Mouse (Mus musculus) embryonic facial prominence, embryonic 11.5 days (tissue): ENCODE measurements around the gene Gm21366. TPM values are rescaled to one million over a fixed set of nuclear protein-coding genes. Genes with fewer than 3 reads are reported as not detected.
"Not testable (repeated sequence)": the region's sequence is repeated elsewhere in the genome, so short reads cannot be mapped to it uniquely, and the experiment has no call there.

Experiments used
- ATAC-seq: fragments of 200-750 bp; cut with Nextera tagmentation; replicated peaks from 2 replicates; pipeline ENCODE4 v1.8.0; 2017; ENCODE audit warnings: low read depth; ENCODE audit not compliant: insufficient number of reproducible peaks, low FRiP score, low TSS enrichment
- DNase-seq: peaks from one replicate; pipeline ENCODE4 v3.0.0-alpha.2; 2015; ENCODE audit warnings: low spot score
- H3K27ac ChIP-seq: fragments of 300-500 bp; sonication (generic); replicated peaks from 2 replicates; pipeline ENCODE4 v1.5.1; 2014; ENCODE audit warnings: mild to moderate bottlenecking, low read depth, low read length, control low read depth
- H3K27me3 ChIP-seq: fragments of 300-500 bp; sonication (generic); 2 replicates; pipeline ENCODE4 v1.6.1; 2014; ENCODE audit warnings: mild to moderate bottlenecking, low read length, moderate library complexity, mixed read lengths; ENCODE audit not compliant: control insufficient read depth, insufficient read depth
- H3K36me3 ChIP-seq: fragments of 300-500 bp; sonication (generic); replicated peaks from 2 replicates; pipeline ENCODE4 v1.6.1; 2014; ENCODE audit warnings: low read depth, mild to moderate bottlenecking, low read length, moderate library complexity, mixed read lengths; ENCODE audit not compliant: control insufficient read depth, insufficient read depth
- H3K4me1 ChIP-seq: fragments of 300-500 bp; sonication (generic); 2 replicates; pipeline ENCODE4 v1.6.1; 2014; ENCODE audit warnings: low read length, mixed read lengths; ENCODE audit not compliant: control insufficient read depth, insufficient read depth
- H3K4me2 ChIP-seq: fragments of 300-500 bp; sonication (generic); 2 replicates; pipeline ENCODE4 v1.6.1; 2014; ENCODE audit warnings: low read depth, mild to moderate bottlenecking, control low read depth, low read length, moderate library complexity
- H3K4me3 ChIP-seq: fragments of 300-500 bp; sonication (generic); 2 replicates; pipeline ENCODE4 v1.5.1; 2014; ENCODE audit warnings: low read depth, low read length, control low read depth
- H3K9ac ChIP-seq: fragments of 300-500 bp; sonication (generic); replicated peaks from 2 replicates; pipeline ENCODE4 v1.6.1; 2014; ENCODE audit warnings: mild to moderate bottlenecking, control low read depth, low read length
- H3K9me3 ChIP-seq: fragments of 300-500 bp; sonication (generic); replicated peaks from 2 replicates; pipeline ENCODE4 v1.6.1; 2016; ENCODE audit warnings: mild to moderate bottlenecking, low read length, inconsistent platforms, mixed read lengths; ENCODE audit not compliant: control insufficient read depth
- WGBS: fragments of 180-500 bp; shearing (Covaris S2); extraction: QIAGEN DNeasy Blood & Tissue Kit; methylation state at CpG from one replicate; pipeline ENCODE4 v1.1.7; 2014; 5-methylcytosine and 5-hydroxymethylcytosine counted together
- polyA plus RNA-seq: library from polyadenylated mRNA; unstranded; fragments of >200 nt; fragmentation: Nextera tagmentation; extraction: Ambion mirVana; gene quantifications from 2 replicates; pipeline ENCODE4 v1.2.1, GENCODE M21; 2014

Gene Gm21366
- not detected in 2 replicates for polyA plus RNA-seq

DNA sequence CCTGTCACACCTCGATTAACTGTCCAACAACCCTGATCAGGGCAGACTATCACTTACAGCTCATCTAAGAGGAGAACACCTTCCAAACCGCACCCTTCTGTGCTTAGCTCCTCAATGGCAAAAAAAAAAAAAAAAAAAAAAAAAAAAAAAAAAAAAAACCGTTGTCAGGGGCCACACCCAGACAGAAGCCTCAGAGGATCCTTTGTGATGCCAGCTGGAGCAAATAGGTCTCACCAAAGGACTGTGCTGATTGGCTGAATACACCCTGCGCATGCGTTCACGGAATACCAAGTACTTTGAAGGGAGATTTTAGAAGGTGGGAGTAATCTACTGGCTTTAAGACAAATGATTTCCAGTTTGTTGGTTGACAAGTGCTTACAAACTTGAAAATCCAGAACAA lies at the start of gene Gm21366:
Gm21366 (minus strand) TSS at position 101 of the 400 bp plus-strand sequence.
- H3K4me3 ChIP-seq, H3K4me1 ChIP-seq, DNase-seq, H3K36me3 ChIP-seq, H3K27ac ChIP-seq, H3K9ac ChIP-seq, H3K9me3 ChIP-seq, ATAC-seq, H3K27me3 ChIP-seq, H3K4me2 ChIP-seq: not testable (repeated sequence)
- no CpG with 5 or more reads among the region's 6 CpGs for WGBS
